Comparison of ENCODE assay signal across 8 mouse cellular contexts in the genomic region with DNA sequence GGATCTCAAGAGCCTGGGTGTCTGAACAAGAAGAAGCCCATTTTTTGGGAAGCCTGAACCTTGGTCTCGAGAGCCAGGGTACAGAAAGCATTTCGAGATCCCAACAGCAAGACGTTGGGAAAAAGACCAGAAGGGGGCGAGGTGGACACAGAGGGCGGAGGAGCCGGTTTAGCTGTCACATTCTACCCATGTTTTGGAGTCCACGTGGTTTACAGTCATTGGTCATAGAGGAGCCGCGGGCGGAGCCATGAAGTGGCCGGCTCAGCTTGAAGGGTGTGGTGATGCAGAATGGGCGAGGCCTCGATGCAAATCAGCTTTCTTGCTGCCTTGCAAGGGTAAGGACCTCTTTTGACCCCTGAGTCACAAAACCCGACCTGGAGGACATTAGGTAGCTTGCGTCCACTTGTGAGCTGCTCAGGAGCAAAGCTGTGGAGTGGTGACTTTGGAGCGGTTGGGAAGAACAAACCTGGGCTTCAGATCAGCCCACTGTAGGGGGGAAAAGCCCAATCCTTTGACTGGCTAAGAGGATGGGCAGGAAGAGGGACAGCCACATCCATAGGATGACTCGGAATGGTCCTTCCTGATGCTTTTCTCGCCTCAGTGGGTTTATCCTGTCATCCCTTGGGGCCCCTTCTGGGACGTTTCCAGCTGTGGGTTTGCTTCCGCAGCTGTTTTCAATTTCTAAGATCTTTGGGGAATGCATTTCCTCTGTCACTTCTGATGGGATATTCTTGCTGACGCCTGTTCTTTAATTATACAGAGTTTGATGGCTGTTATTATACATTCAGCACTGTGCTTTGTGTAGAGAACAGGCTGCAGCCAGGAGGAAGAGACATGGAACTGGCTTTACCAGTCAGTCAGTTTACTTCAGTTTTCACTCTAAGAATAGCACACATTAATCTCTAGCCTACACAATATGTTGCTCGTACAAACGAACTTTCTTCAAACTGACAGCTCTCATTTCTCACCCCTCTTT. TPM values are rescaled to one million over a fixed set of nuclear protein-coding genes. Genes with fewer than 3 reads are reported as not detected.
DNase-seq lines count a peak whose midpoint lies in the region; ATAC-seq and TF ChIP-seq lines count a peak whose summit lies in the region.

No protein-coding gene starts in this region.

- H3K4me1 ChIP-seq in cerebellum, adult 2 months (ENCODE audit: control insufficient read depth, insufficient read depth, low read length): no peaks in the 10 kb centered on the region
- H3K4me1 ChIP-seq in hindbrain, postnatal 0 days (ENCODE audit: insufficient read depth, low read length): 0 out of 2 replicates have a peak, but pooled peaks cover 5% of the 10 kb centered on the region
- H3K4me1 ChIP-seq in midbrain, embryonic 16.5 days (ENCODE audit: control insufficient read depth, insufficient read depth, low read length): 0 out of 2 replicates have a peak, but pooled peaks cover 4% of the 10 kb centered on the region

- peak; percentile 17 to 33 for DNase-seq in cerebellum, adult 2 months
- DNase-seq in cerebellum, adult 8-10 months: no peak
- peak; percentile 31 for DNase-seq in brain, adult 2 months (ENCODE audit: low read depth, low spot score)
- peak; percentile 16 for DNase-seq in gastrocnemius, adult 18-20 months (ENCODE audit: low spot score)
- peak; percentile 56 for DNase-seq in hindbrain, postnatal 0 days (ENCODE audit: low spot score)
- peak; percentile 56 for DNase-seq in liver
- peak; percentile 53 for DNase-seq in testis, postnatal 14 days (ENCODE audit: low spot score)

- no peak for TF ChIP-seq POLR2A in cerebellum, adult 2 months (IDR thresholded peaks at IDR 0.05; ENCODE audit: borderline replicate concordance, insufficient read depth, low read length)

- no peak overlapping the region for H3K9ac ChIP-seq in hindbrain, postnatal 0 days (replicated peaks; ENCODE audit: low read length)
- H3K9ac ChIP-seq in midbrain, embryonic 16.5 days (ENCODE audit: low read depth, low read length): no peak overlapping the region

- H3K4me3 ChIP-seq in cerebellum, adult 2 months (replicated peaks; ENCODE audit: insufficient read depth, low read depth, low read length): no peak overlapping the region
- 0 out of 2 replicates have a peak overlapping the region, but pooled peaks have one; percentile 8 for H3K4me3 ChIP-seq in hindbrain, postnatal 0 days (ENCODE audit: low read length)
- no peak overlapping the region for H3K4me3 ChIP-seq in midbrain, embryonic 16.5 days (ENCODE audit: low read depth, low read length)

- ATAC-seq in hindbrain, postnatal 0 days: peak; percentile 82
- 0 out of 2 replicates have a peak, but pooled peaks have one; percentile 22 for ATAC-seq in midbrain, embryonic 16.5 days

- 12% methylated on average over 23 of the region's 23 CpGs for WGBS in cerebellum, adult 2 months
- 11% methylated on average over 23 of the region's 23 CpGs for WGBS in hindbrain, postnatal 0 days
- 10% methylated on average over 23 of the region's 23 CpGs for WGBS in midbrain, embryonic 16.5 days

- TF ChIP-seq CTCF in cerebellum, adult 2 months (IDR thresholded peaks at IDR 0.05; ENCODE audit: borderline replicate concordance, insufficient read depth, low read depth, low read length): no peak
- TF ChIP-seq CTCF in hindbrain, postnatal 0 days (IDR thresholded peaks at IDR 0.05; ENCODE audit: low read depth): peak; percentile 45

- H3K27ac ChIP-seq in cerebellum, adult 2 months (ENCODE audit: insufficient read depth, low read length): no peak overlapping the region
- H3K27ac ChIP-seq in hindbrain, postnatal 0 days: no peak overlapping the region
- H3K27ac ChIP-seq in midbrain, embryonic 16.5 days (ENCODE audit: low read length): no peak overlapping the region

- H3K9me3 ChIP-seq in hindbrain, postnatal 0 days (ENCODE audit: low read length): no peaks in the 10 kb centered on the region
- no peaks in the 10 kb centered on the region for H3K9me3 ChIP-seq in midbrain, embryonic 16.5 days (replicated peaks; ENCODE audit: control insufficient read depth, low read length, poor library complexity, severe bottlenecking)

- H3K27me3 ChIP-seq in cerebellum, adult 2 months (ENCODE audit: control insufficient read depth, insufficient read depth, low read length): no peaks in the 10 kb centered on the region
- H3K27me3 ChIP-seq in hindbrain, postnatal 0 days (ENCODE audit: insufficient read depth, low read length): no peaks in the 10 kb centered on the region
- peaks cover 7% of the 10 kb centered on the region; the same call in 1 of the 2 replicates for H3K27me3 ChIP-seq in midbrain, embryonic 16.5 days (ENCODE audit: control insufficient read depth, insufficient read depth, low read depth, low read length)

- H3K36me3 ChIP-seq in hindbrain, postnatal 0 days (ENCODE audit: insufficient read depth, low read length): no peaks in the 10 kb centered on the region
- H3K36me3 ChIP-seq in midbrain, embryonic 16.5 days (ENCODE audit: control insufficient read depth, insufficient read depth, low read length): no peaks in the 10 kb centered on the region

- H3K4me2 ChIP-seq in hindbrain, postnatal 0 days (ENCODE audit: low read depth, low read length): peak overlapping the region; percentile 43
- H3K4me2 ChIP-seq in midbrain, embryonic 16.5 days (ENCODE audit: low read length): peak overlapping the region; percentile 45

RNA-seq across cellular contexts. Expression of a gene that starts 22.1 kb away (rescaled TPM):
- polyA plus RNA-seq in cerebellum, adult 2 months (2012; rRNA removed): 0.02 TPM in 1 of 2 replicates, not detected in the other
- total RNA-seq in gastrocnemius, adult 18-20 months (2021): not detected
- total RNA-seq in hindbrain, postnatal 0 days (2014; rRNA removed): 1.5 TPM in 2 replicates
- 1.2 TPM in 2 replicates for polyA plus RNA-seq in hindbrain, postnatal 0 days (2015; fragmentation: Nextera tagmentation; extraction: Ambion mirVana)
- polyA plus RNA-seq in midbrain, embryonic 16.5 days (2015; fragmentation: Nextera tagmentation; extraction: Ambion mirVana): 1.9 and 2.5 TPM in 2 replicates

RNA-seq across cellular contexts. Expression of a gene that starts 23.4 kb away (rescaled TPM):
- polyA plus RNA-seq in cerebellum, adult 2 months (2012; rRNA removed): 11.1 and 11.3 TPM in 2 replicates
- 1 to 10 TPM; 1.1 to 1.2 TPM for total RNA-seq in gastrocnemius, adult 18-20 months (2021)
- 12.2 and 16.7 TPM in 2 replicates for total RNA-seq in hindbrain, postnatal 0 days (2014; rRNA removed)
- 10.7 and 11.4 TPM in 2 replicates for polyA plus RNA-seq in hindbrain, postnatal 0 days (2015; fragmentation: Nextera tagmentation; extraction: Ambion mirVana)
- polyA plus RNA-seq in midbrain, embryonic 16.5 days (2015; fragmentation: Nextera tagmentation; extraction: Ambion mirVana): 17.1 and 19.2 TPM in 2 replicates
